Mouse (Mus musculus) cerebellum, adult 11-12 months (tissue): ENCODE results near the gene Ube2n.
"Not testable (repeated sequence)": the region's sequence is repeated elsewhere in the genome, so short reads cannot be mapped to it uniquely, and the experiment has no call there.

ENCODE experiments used
- DNase-seq: peaks from one replicate; pipeline ENCODE4 v3.0.0; 2022

The Ube2n gene

DNA sequence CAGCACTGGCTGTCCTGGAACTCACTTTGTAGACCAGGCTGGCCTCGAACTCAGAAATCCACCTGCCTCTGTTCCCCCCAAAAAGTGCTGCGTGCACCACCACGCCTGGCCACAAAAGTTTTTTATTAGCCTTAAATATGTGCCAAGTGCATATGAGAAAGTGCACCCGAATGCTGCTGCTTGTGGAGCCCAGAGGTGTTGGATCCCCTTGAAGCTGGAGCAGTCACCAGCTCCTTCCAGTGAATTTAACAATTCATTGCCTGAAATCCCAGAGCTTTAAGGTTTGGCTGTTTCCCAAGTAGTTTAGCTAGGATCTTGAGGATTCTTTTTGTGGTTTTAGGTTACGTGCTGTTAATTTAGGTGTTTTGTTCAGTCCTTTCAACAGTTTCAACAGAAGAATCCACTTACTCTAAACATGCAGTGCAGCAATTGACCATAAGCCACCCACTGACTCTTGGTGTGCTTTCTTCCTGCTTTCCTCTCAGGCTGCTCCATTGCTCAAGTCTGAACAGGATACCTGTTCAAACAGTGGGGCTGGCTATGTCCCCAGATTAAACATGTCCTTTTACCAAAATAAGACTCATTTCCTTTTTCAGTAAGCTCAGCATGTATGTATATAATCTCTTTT, 11.7 kb downstream of the Ube2n start:
- DNase-seq = no peak

DNA sequence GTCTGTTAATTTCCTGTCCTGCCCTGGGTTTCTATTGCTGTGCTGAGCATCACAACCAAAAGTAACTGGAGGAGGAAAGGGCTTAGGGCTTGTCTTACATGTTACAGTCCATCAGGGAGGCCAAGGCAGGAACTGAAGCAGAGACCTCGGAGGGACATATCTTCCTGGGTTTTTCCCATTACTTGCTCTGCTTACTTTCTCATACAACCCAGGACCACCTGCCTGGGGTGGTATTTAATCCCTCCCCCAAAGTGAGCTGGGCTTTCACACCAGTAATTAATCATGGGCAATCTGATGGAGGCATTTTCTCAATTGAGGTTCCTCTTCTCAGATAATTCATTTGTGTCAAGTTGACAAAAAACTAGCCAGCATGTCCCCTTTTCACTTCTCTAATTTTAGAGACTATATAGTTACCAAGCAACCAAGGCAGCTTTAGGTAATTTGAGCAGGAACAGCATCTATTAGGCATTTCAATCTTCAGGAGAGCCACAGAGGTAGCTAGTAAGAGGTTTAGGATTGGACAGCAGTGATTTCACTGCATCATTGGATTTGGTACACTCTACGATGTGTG, 15.7 kb downstream of the Ube2n start:
- DNase-seq = no peak

- DNase-seq = no peak
These were observed 18.0 kb downstream of the Ube2n start for GRCm38 (mm10) chr10:95532916-95533315.

- no peak for DNase-seq
These were observed 18.4 kb downstream of the Ube2n start for GRCm38 (mm10) chr10:95533382-95533781.

DNA sequence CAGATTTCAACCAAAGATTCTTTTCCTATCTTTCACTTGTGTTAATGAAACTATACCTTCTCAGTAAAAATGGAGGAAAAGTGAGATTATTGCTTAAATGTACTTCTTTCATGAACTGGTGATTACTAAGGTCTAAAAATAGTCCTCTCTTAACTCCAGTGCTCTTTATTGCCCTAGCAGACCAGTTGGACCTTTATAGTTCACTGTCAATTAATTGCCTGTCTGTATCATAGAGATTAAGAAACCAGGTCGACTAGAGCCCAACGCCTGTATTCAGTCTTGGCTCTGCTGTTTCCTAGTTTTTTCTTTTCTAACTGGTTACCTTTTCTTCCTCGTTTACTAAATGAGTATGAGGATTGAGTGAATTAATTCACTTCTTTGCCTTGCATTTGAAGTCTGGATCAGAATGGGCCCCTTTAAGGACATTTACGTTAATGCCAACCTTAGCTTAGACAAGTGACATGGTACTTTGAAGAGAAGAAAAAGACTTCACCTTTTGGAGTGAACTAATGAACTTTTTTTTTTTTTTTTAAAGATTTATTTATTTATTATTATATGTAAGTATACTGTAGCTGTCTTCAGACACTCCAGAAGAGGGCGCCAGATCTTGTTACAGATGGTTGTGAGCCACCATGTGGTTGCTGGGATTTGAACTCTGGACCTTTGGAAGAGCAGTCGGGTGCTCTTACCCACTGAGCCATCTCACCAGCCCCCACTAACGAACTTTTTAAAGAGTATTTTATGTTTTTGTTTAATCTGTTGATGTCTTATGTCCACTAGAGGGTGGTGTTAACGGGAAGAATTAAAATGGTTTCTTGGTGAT, 20.7 kb downstream of the Ube2n start:
- DNase-seq = no peak

DNA sequence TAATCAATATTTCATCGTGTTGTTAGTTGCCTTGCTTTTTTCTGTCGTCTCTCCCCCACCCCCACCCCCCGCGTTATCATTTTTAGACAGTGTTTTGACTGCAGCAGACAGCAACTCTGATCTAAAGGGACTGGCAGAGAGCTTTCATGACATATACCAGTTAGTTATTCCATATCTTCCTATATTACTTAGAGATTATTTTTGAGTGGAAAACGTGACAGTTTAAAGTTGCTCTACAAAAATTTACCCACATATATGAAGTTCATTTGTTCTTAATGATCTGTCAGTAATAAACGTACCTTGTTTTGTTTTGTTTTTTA, 21.2 kb downstream of the Ube2n start:
- no peak for DNase-seq

GRCm38 (mm10) chr10:95539260-95539659, 24.3 kb downstream of the Ube2n start:
- DNase-seq = no peak

GRCm38 (mm10) chr10:95539841-95540240, 24.9 kb downstream of the Ube2n start:
- DNase-seq = no peak

DNA sequence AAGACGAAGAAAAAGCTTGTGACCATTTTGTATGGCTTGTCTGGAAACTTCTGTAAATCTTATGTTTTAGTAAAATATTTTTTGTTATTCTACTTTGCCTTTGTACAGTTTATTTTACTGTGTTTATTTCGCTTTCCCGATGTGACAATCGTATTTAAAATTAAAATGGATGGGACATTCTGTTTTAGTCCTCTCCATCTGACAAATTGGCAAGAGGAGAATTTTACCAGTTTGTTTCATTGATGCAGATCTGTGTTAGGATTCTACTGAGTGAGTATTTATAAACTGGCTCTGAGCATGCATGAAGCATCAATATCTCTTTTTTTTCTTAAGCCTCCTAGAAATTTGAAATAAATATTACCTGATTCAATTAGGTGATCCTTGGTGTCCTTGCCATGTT, 28.0 kb downstream of the Ube2n start:
- no peak for DNase-seq

GRCm38 (mm10) chr10:95543377-95543776, 28.4 kb downstream of the Ube2n start:
- DNase-seq = no peak

- no peak for DNase-seq
These were observed 29.1 kb downstream of the Ube2n start for GRCm38 (mm10) chr10:95544004-95544403.

DNA sequence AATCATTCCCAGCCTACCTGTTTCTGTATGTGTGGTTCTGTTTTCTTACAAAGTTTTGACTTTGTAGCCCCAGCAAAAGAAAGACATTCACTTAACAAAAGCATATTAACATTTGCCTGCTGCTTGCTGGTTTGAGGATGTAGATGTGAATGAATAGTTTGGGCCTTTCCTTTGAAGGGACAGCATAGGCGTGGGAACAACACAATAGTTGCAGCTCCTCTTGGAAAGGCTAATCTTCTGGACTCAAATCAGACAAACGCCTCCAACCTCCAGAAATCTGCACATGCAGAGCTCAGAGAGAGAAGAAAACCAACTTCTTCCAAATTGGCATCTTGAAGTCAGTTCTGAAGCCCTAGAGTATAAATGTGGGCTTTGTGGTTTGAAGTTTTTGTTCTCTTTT, 29.7 kb downstream of the Ube2n start:
- no peak for DNase-seq

GRCm38 (mm10) chr10:95545051-95545450, 30.1 kb downstream of the Ube2n start:
- peak; percentile 42 for DNase-seq

GRCm38 (mm10) chr10:95546178-95546577, 31.2 kb downstream of the Ube2n start:
- DNase-seq = no peak

DNA sequence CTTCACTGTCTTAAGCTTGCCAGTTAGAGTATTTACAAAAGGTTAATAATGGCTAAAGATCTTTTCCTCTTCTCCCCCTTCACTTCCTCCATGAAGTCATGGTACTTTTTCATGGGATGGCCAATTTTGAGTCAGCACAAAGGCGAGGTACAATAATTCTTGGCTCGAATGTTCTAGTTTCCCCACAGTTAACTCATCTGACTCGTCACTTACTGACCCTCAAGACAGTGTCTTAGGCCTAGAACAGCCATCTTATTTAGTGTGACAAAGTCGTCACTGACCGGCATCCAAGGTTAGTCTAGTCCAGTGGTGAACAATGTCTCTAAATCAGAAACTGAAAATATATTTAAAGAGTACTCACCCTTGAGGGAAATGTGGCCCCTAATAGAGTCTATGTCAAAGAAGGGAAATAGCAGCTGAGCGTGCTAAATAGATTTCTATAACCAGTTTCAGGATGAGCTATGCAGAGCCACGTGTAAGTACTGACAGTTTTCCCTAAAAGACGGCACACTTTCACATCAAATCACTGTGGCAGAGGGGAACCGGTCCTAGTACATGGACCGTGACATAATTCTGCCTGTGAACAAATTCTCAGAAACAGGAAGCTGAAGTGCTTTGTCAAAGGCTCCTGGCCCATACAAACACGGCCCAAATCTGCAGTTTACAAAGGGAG, 33.3 kb downstream of the Ube2n start:
- DNase-seq = no peak

GRCm38 (mm10) chr10:95549080-95549479, 34.1 kb downstream of the Ube2n start:
- not testable (repeated sequence) for DNase-seq

GRCm38 (mm10) chr10:95550506-95550905, 35.6 kb downstream of the Ube2n start:
- no peak for DNase-seq

DNA sequence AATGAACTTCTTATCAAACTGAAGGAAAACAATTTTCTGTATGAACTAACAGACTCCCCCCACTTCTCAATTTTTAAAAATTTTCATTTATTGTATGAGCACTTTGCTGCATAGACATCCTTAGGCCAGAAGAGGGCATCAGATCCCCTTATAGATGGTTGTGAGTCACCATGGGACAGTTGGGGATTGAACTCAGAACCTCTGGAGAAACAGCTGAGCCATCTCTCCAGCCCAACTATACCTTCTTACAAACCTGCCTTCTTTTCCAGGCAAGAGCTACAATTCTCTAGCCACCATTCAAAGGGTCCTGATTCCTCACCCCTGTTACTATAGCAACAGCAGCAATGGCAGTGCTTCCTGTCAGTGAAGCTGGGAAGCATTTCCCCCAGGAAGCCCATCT, 36.8 kb downstream of the Ube2n start:
- DNase-seq = no peak

DNA sequence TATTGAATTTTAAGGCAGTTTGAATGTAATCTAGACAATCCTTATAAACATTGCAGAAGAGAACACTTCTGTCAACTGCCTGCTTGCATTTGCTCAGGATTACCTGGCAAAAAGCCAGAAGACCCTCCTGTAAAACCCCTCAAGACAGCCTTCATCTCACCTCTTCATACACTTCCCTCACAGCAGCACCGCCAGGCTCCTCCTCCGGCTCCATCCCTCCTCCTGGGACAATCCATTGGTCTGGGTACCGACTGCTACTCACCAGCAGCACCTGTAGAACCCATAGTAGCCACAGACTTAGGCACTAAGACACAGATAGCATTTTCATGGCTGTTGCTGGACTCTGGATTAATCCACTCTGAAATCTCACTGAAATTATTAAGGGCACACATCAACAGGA, 37.4 kb downstream of the Ube2n start:
- DNase-seq = no peak

DNA sequence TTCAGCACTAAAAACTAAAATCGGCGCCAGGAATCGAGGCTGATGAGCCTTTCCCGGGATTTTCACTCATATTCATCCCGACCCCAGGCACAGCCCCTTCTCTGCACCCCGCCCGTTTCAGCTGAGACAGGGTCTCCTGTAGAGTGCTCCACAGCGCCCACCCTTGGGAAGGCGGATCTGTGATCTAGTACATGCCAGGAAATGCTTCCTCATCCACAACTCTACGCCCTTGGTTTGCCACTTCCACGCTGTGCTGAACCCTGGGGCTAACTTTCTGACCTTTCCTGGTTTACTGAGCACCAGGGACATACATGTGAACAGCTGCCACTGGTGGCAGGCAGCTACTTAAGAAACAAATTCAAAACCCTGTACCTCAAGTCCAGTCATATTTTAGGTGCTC, 40.9 kb downstream of the Ube2n start:
- DNase-seq = no peak

DNA sequence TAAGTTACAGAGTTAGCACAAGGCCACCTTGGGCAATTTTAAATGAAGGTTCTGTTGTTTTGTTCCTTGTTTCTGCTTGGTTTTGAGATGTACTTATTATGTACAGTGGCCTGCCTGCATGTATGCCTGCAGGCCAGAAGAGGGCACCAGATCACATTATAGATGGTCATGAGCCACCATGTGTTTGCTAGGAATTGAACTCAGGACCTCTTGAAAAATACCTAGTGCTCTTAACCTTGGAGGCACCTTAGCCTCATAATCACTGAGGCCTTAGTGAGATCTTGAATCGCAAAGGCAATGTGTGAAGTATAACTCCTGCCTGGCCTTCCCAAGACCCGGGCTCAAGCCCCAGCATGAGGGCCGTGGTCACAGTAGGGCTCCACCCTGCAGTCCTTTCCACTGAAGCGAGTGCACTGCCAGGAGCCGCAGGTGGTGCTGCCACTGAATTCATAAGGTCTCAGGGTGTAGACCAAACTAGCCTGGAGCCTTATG, 42.4 kb downstream of the Ube2n start:
- no peak for DNase-seq

DNA sequence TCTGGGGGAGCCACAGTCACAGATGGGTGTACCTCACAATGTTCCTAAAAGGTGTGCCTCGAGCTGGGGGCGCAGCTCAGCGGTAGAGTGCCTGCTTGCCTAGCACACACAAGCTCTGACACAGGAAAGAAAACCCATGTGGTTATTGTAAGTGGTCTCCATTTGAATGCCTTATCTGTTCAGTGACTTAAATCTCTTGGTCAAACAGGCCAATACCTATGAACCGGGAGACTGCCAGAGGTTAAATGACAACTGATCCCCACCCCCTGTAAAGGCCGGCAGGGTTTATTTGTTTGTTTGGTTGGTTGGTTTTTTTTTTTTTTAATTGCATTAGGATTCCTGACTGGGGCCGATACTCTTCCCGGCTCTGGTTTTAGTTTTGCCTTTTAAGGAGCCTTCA, 44.5 kb downstream of the Ube2n start:
- DNase-seq = no peak

DNA sequence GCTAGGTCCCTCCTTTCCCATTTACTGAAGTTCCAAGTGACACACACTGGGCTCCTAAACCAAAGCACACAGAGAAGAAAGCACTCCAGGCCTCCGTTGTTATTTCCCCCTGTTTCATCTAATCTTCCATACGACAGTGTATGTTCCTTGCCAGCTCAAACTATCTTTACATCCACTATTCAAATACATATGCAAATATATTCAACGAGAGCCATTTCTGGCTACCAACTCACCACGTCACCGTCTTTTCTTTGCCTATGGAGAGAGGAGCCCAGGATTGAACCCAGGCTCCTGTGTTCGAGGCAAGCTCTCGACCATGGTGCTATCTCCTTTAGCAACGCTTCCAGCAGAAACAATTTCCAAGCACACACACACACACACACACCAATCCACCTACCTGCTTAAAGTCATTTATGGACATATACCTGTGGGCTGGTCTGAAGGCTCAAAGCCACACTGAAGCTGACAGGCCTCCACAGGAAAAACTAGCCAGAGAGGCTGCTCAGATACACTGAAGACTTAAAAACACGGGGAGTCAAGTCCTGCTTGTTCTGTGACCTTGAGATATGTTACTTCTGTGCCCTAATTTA, 45.5 kb downstream of the Ube2n start:
- DNase-seq = no peak
